Mouse (Mus musculus): ENCODE results near the gene Kcnma1. TPM values are rescaled to one million over a fixed set of nuclear protein-coding genes. Genes with fewer than 3 reads are reported as not detected.

The Kcnma1 gene
- total RNA-seq, 1 experiment = 0.49 TPM

GRCm38 (mm10) chr14:23810081-23810480 is 204.2 kb downstream of the Kcnma1 start:
- H3K36me3 ChIP-seq (ENCODE audit: control insufficient read depth, insufficient read depth, low read length, poor library complexity, severe bottlenecking) = no peaks in the 10 kb centered on the region
- TF ChIP-seq CHD2 (IDR thresholded peaks at IDR 0.05; ENCODE audit: low read depth, low read length) = no peak
- TF ChIP-seq MAFK (IDR thresholded peaks at IDR 0.05; ENCODE audit: insufficient read depth, low read depth, low read length) = no peak
- no peak for TF ChIP-seq HCFC1 (IDR thresholded peaks at IDR 0.05; ENCODE audit: borderline replicate concordance, insufficient read depth, low read length)
- TF ChIP-seq ZC3H11A (IDR thresholded peaks at IDR 0.05; ENCODE audit: borderline replicate concordance, low read depth, low read length) = no peak
- no peak for TF ChIP-seq ZNF384 (IDR thresholded peaks at IDR 0.05; ENCODE audit: low read depth, low read length)
- H3K4me3 ChIP-seq (ENCODE audit: insufficient read depth in 1 of 2, low read depth in 1 of 2, low read length in 2 of 2, poor library complexity in 1 of 2, severe bottlenecking in 1 of 2) = no peak overlapping the region
- H3K4me1 ChIP-seq (ENCODE audit: control insufficient read depth in 2 of 2, insufficient read depth in 2 of 2, low read length in 2 of 2, poor library complexity in 1 of 2) = no peaks in the 10 kb centered on the region
- no peaks in the 10 kb centered on the region for H3K9me3 ChIP-seq (ENCODE audit: control insufficient read depth, insufficient read depth, low read depth, low read length)
- in situ Hi-C loops (cut with MboI; ENCODE audit: low sequenced_read_pairs in 2 of 2, unreplicated experiment in 2 of 2) = no loop called here
- DNase-seq (ENCODE audit: low read depth, low spot score) = no peak
- no peak overlapping the region for H3K27ac ChIP-seq (ENCODE audit: insufficient read depth, low read depth, low read length, poor library complexity, severe bottlenecking)
- H3K9ac ChIP-seq (ENCODE audit: insufficient read depth, low read depth, low read length, poor library complexity, severe bottlenecking) = no peak overlapping the region

- no peak overlapping the region for H3K9ac ChIP-seq (ENCODE audit: insufficient read depth, low read depth, low read length, poor library complexity, severe bottlenecking)
- TF ChIP-seq ZC3H11A (IDR thresholded peaks at IDR 0.05; ENCODE audit: borderline replicate concordance, low read depth, low read length) (no peak), CHD2 (IDR thresholded peaks at IDR 0.05; ENCODE audit: low read depth, low read length) (no peak), MAFK (IDR thresholded peaks at IDR 0.05; ENCODE audit: insufficient read depth, low read depth, low read length) (no peak)
Measured at GRCm38 (mm10) chr14:23809124-23809523, 205.2 kb downstream of the Kcnma1 start.

GRCm38 (mm10) chr14:23806378-23806777 is 207.9 kb downstream of the Kcnma1 start:
- Histone ChIP-seq H3K9ac (ENCODE audit: insufficient read depth, low read depth, low read length, poor library complexity, severe bottlenecking) (no peak overlapping the region), H3K36me3 (ENCODE audit: control insufficient read depth, insufficient read depth, low read length, poor library complexity, severe bottlenecking) (no peaks in the 10 kb centered on the region), H3K4me1 (ENCODE audit: control insufficient read depth in 2 of 2, insufficient read depth in 2 of 2, low read length in 2 of 2, poor library complexity in 1 of 2) (no peaks in the 10 kb centered on the region), H3K9me3 (ENCODE audit: control insufficient read depth, insufficient read depth, low read depth, low read length) (no peaks in the 10 kb centered on the region), H3K4me3 (ENCODE audit: insufficient read depth in 1 of 2, low read depth in 1 of 2, low read length in 2 of 2, poor library complexity in 1 of 2, severe bottlenecking in 1 of 2) (no peak overlapping the region), H3K27ac (ENCODE audit: insufficient read depth, low read depth, low read length, poor library complexity, severe bottlenecking) (no peak overlapping the region)
- TF ChIP-seq ZC3H11A (IDR thresholded peaks at IDR 0.05; ENCODE audit: borderline replicate concordance, low read depth, low read length) (no peak), MAFK (IDR thresholded peaks at IDR 0.05; ENCODE audit: insufficient read depth, low read depth, low read length) (no peak)
- DNase-seq (ENCODE audit: low read depth, low spot score) = no peak
- in situ Hi-C loops (cut with MboI; ENCODE audit: low sequenced_read_pairs in 2 of 2, unreplicated experiment in 2 of 2) = no loop called here

More at GRCm38 (mm10) chr14:23809124-23809523, 205.2 kb downstream of the Kcnma1 start:
- H3K9me3 ChIP-seq (ENCODE audit: control insufficient read depth, insufficient read depth, low read depth, low read length) = no peaks in the 10 kb centered on the region
- DNase-seq (ENCODE audit: low read depth, low spot score) = no peak
- in situ Hi-C loops (cut with MboI; ENCODE audit: low sequenced_read_pairs in 2 of 2, unreplicated experiment in 2 of 2) = no loop called here
- no peak overlapping the region for H3K27ac ChIP-seq (ENCODE audit: insufficient read depth, low read depth, low read length, poor library complexity, severe bottlenecking)
- H3K4me3 ChIP-seq (ENCODE audit: insufficient read depth in 1 of 2, low read depth in 1 of 2, low read length in 2 of 2, poor library complexity in 1 of 2, severe bottlenecking in 1 of 2) = no peak overlapping the region
- H3K36me3 ChIP-seq (ENCODE audit: control insufficient read depth, insufficient read depth, low read length, poor library complexity, severe bottlenecking) = no peaks in the 10 kb centered on the region
- no peaks in the 10 kb centered on the region for H3K4me1 ChIP-seq (ENCODE audit: control insufficient read depth in 2 of 2, insufficient read depth in 2 of 2, low read length in 2 of 2, poor library complexity in 1 of 2)

- TF ChIP-seq HCFC1 (IDR thresholded peaks at IDR 0.05; ENCODE audit: borderline replicate concordance, insufficient read depth, low read length) = no peak
- TF ChIP-seq CHD2 (IDR thresholded peaks at IDR 0.05; ENCODE audit: low read depth, low read length) = no peak
- no peak for TF ChIP-seq ZNF384 (IDR thresholded peaks at IDR 0.05; ENCODE audit: low read depth, low read length)
- TF ChIP-seq MAFK (IDR thresholded peaks at IDR 0.05; ENCODE audit: insufficient read depth, low read depth, low read length) = no peak
- no peak for TF ChIP-seq ZC3H11A (IDR thresholded peaks at IDR 0.05; ENCODE audit: borderline replicate concordance, low read depth, low read length)
- Histone ChIP-seq H3K9me3 (ENCODE audit: control insufficient read depth, insufficient read depth, low read depth, low read length) (no peaks in the 10 kb centered on the region), H3K4me3 (ENCODE audit: insufficient read depth in 1 of 2, low read depth in 1 of 2, low read length in 2 of 2, poor library complexity in 1 of 2, severe bottlenecking in 1 of 2) (no peak overlapping the region), H3K9ac (ENCODE audit: insufficient read depth, low read depth, low read length, poor library complexity, severe bottlenecking) (no peak overlapping the region), H3K27ac (ENCODE audit: insufficient read depth, low read depth, low read length, poor library complexity, severe bottlenecking) (no peak overlapping the region), H3K4me1 (ENCODE audit: control insufficient read depth in 2 of 2, insufficient read depth in 2 of 2, low read length in 2 of 2, poor library complexity in 1 of 2) (no peaks in the 10 kb centered on the region), H3K36me3 (ENCODE audit: control insufficient read depth, insufficient read depth, low read length, poor library complexity, severe bottlenecking) (no peaks in the 10 kb centered on the region)
- in situ Hi-C loops (cut with MboI; ENCODE audit: low sequenced_read_pairs in 2 of 2, unreplicated experiment in 2 of 2) = loop anchor here in 1 of 2 experiments (25.0 kb wide), 1 partner anchor 490 kb away; the partner anchor contains the start of gene E330034G19Rik
- DNase-seq (ENCODE audit: low read depth, low spot score) = no peak
Measured at GRCm38 (mm10) chr14:23796878-23797277, 217.4 kb downstream of the Kcnma1 start.

GRCm38 (mm10) chr14:23792674-23793073 is 221.6 kb downstream of the Kcnma1 start:
- in situ Hi-C loops (cut with MboI; ENCODE audit: low sequenced_read_pairs in 2 of 2, unreplicated experiment in 2 of 2) = loop anchor here in 1 of 2 experiments (25.0 kb wide), 1 partner anchor 495 kb away; the partner anchor contains the start of gene E330034G19Rik
- Histone ChIP-seq H3K9me3 (ENCODE audit: control insufficient read depth, insufficient read depth, low read depth, low read length) (no peaks in the 10 kb centered on the region), H3K4me3 (ENCODE audit: insufficient read depth in 1 of 2, low read depth in 1 of 2, low read length in 2 of 2, poor library complexity in 1 of 2, severe bottlenecking in 1 of 2) (no peak overlapping the region), H3K27ac (ENCODE audit: insufficient read depth, low read depth, low read length, poor library complexity, severe bottlenecking) (no peak overlapping the region), H3K4me1 (ENCODE audit: control insufficient read depth in 2 of 2, insufficient read depth in 2 of 2, low read length in 2 of 2, poor library complexity in 1 of 2) (no peaks in the 10 kb centered on the region), H3K9ac (ENCODE audit: insufficient read depth, low read depth, low read length, poor library complexity, severe bottlenecking) (no peak overlapping the region), H3K36me3 (ENCODE audit: control insufficient read depth, insufficient read depth, low read length, poor library complexity, severe bottlenecking) (no peaks in the 10 kb centered on the region)
- no peak for DNase-seq (ENCODE audit: low read depth, low spot score)
- TF ChIP-seq MAFK (IDR thresholded peaks at IDR 0.05; ENCODE audit: insufficient read depth, low read depth, low read length) = no peak
- no peak for TF ChIP-seq HCFC1 (IDR thresholded peaks at IDR 0.05; ENCODE audit: borderline replicate concordance, insufficient read depth, low read length)
- no peak for TF ChIP-seq ZNF384 (IDR thresholded peaks at IDR 0.05; ENCODE audit: low read depth, low read length)

Measured in ES-E14 (cell line).